Mouse (Mus musculus) ES-Bruce4 (cell line): ENCODE measurements around the gene Ccdc63. TPM values are rescaled to one million over a fixed set of nuclear protein-coding genes. Genes with fewer than 3 reads are reported as not detected.

ENCODE experiments used
- H3K27ac ChIP-seq: 2 replicates; pipeline ENCODE4 v1.5.1; 2012; ENCODE audit warnings: low read length, inconsistent platforms; ENCODE audit not compliant: insufficient read depth
- H3K27me3 ChIP-seq: 2 replicates; pipeline ENCODE4 v1.6.1; 2012; ENCODE audit warnings: mild to moderate bottlenecking, low read length, inconsistent platforms; ENCODE audit not compliant: control insufficient read depth, poor library complexity, insufficient read depth, severe bottlenecking
- H3K36me3 ChIP-seq: 2 replicates; pipeline ENCODE4 v1.6.1; 2012; ENCODE audit warnings: inconsistent platforms, mild to moderate bottlenecking, low read length, moderate library complexity; ENCODE audit not compliant: control insufficient read depth, poor library complexity, insufficient read depth, severe bottlenecking
- H3K4me1 ChIP-seq: one replicate; pipeline ENCODE4 v1.8.1; 2011; ENCODE audit warnings: low read length; ENCODE audit not compliant: control insufficient read depth, insufficient read depth
- H3K4me3 ChIP-seq: 2 replicates; pipeline ENCODE4 v1.5.1; 2011; ENCODE audit warnings: low read depth, mild to moderate bottlenecking, low read length
- H3K9ac ChIP-seq: 2 replicates; pipeline ENCODE4 v1.6.1; 2012; ENCODE audit warnings: low read depth, mild to moderate bottlenecking, inconsistent platforms; ENCODE audit not compliant: poor library complexity, severe bottlenecking
- H3K9me3 ChIP-seq: replicated peaks from 2 replicates; pipeline ENCODE4 v1.6.1; 2012; ENCODE audit warnings: mild to moderate bottlenecking, low read length, inconsistent platforms; ENCODE audit not compliant: control insufficient read depth, poor library complexity, insufficient read depth, severe bottlenecking
- CTCF ChIP-seq: IDR thresholded peaks from one replicate; pipeline ENCODE4 v1.8.1; 2011; ENCODE audit warnings: low read depth, low read length
- EP300 ChIP-seq: IDR thresholded peaks from 2 replicates; pipeline ENCODE4 v1.6.1; 2011; ENCODE audit warnings: low read depth, low read length; ENCODE audit not compliant: insufficient read depth
- POLR2A ChIP-seq: IDR thresholded peaks from one replicate; pipeline ENCODE4 v1.8.1; 2011; ENCODE audit warnings: low read length; ENCODE audit not compliant: insufficient read depth
- polyA plus RNA-seq: library from polyadenylated mRNA; stranded (reverse); fragments of >200 nt; gene quantifications from 2 replicates; pipeline ENCODE4 v1.2.4, GENCODE M21; 2011; ENCODE audit warnings: low read depth; ENCODE audit not compliant: missing spikeins, insufficient read depth, insufficient read length

The Ccdc63 gene
- polyA plus RNA-seq, 1 experiment, result 3.0 TPM

DNA sequence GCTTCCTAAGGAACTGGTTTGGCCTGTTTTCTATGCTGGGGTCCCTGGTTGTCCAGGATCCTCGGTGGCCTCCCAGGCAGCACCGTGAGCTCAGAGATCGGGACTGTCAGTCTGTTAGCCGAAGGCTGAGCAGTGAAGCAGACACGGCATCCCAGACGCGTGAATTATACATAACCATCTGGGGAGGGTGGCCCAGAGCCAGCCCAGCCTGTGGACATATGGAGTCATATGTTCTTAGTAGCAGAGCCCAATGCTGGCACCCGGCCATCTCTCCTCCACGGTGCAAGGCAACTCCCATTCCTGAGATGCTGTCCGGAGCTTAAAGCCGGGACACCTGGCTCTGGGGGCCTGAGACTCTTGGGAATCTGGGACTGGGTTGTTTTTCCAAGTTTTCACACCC is 59.7 kb downstream of the Ccdc63 start:
- Histone ChIP-seq H3K4me1 (peaks cover 1% of the 10 kb centered on the region), H3K4me3 (no peak overlapping the region), H3K27ac (no peak overlapping the region), H3K9ac (no peak overlapping the region), H3K27me3 (no peaks in the 10 kb centered on the region), H3K36me3 (no peaks in the 10 kb centered on the region), H3K9me3 (no peaks in the 10 kb centered on the region)
- TF ChIP-seq POLR2A (no peak), EP300 (no peak), CTCF (no peak)

DNA sequence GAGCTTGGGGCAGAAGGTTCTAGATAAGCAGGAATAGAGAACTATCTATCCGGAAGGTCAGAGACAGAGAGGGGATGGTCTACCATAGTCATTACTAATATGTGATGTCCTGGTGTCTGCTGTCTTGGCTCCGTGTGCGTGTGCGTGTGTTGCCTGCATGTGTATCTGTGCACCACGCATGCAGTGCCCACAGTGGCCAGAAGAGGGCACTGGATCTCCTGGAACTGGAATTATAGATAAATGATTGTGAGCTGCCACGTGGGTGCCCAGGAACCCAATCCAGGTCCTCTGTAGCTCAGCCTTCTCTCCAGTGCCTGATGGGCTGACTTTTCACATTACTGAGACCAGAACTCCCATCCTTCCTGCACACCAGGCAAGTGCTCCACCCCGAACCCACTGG is 60.8 kb downstream of the Ccdc63 start:
- no peaks in the 10 kb centered on the region for H3K36me3 ChIP-seq
- H3K9ac ChIP-seq, result no peak overlapping the region
- no peak overlapping the region for H3K4me3 ChIP-seq
- H3K27me3 ChIP-seq, result no peaks in the 10 kb centered on the region
- TF ChIP-seq POLR2A (no peak), CTCF (peak; percentile 78), EP300 (no peak)
- H3K9me3 ChIP-seq, result no peaks in the 10 kb centered on the region
- H3K27ac ChIP-seq, result no peak overlapping the region
- H3K4me1 ChIP-seq, result peaks cover 1% of the 10 kb centered on the region

DNA sequence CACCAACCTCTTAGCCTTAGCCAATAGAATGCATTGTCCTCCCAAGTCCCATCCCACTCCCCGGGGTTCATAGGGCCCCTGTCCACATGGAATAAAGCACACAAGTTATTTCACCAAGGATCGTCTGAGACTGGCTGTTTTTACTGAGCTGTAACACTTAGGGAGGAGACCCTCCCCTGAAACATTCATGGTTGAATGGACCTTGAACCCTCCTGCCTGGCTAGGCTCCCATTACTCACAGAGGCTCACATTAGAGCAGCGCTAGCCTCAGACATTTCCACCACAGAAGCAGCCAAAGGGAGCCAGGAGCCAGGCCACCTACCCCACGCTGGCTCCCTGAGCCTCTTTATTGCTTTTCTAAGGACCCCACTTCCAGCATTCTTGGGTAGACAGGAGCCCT is 63.4 kb downstream of the Ccdc63 start:
- Histone ChIP-seq H3K27ac (no peak overlapping the region), H3K9ac (no peak overlapping the region), H3K27me3 (no peaks in the 10 kb centered on the region), H3K4me1 (no peaks in the 10 kb centered on the region), H3K36me3 (no peaks in the 10 kb centered on the region), H3K4me3 (no peak overlapping the region), H3K9me3 (no peaks in the 10 kb centered on the region)
- no peak for TF ChIP-seq EP300
- no peak for TF ChIP-seq CTCF
- no peak for TF ChIP-seq POLR2A

DNA sequence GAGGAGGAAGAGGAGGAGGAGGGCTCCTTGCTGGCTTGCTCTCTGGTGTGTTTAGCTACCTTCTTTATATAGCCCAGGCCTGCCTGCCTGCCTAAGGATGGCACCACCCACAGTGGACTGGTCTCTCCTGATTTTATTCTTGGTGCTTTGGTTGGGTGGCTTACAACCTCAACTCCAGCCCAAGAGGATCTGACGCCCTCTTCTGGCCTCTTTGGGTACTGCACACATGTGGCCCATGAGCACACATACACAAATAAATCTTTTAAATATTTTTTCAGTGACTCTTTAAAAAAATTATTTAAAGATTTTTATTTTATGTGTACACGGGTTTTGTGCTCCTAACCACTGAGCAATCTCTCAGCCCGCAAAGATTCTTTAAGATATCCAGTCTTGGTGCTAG is 64.9 kb downstream of the Ccdc63 start:
- H3K9me3 ChIP-seq, result no peaks in the 10 kb centered on the region
- no peak overlapping the region for H3K27ac ChIP-seq
- no peaks in the 10 kb centered on the region for H3K4me1 ChIP-seq
- no peaks in the 10 kb centered on the region for H3K27me3 ChIP-seq
- TF ChIP-seq CTCF (peak; percentile 65), EP300 (no peak)
- H3K9ac ChIP-seq, result no peak overlapping the region
- no peak overlapping the region for H3K4me3 ChIP-seq
- H3K36me3 ChIP-seq, result no peaks in the 10 kb centered on the region

DNA sequence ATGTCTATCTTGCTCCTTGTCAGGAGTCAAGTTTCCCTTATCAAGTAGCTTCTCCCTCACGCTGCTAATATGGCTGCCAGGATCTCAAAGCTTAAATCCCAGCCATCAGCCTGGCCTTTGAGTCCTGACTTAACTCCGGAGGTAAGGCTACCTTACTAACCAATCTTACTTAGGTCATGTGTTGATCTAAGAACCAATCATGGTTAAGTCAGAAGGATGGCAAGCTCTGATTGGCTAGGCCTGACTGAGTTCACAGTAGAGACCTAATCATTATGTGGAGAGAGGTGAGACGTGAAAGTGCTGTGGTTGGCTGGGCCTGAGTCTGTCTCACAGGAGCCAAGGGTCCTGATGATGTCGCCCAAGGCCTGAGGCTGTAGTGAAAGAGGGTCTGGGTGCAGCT is 68.6 kb downstream of the Ccdc63 start:
- no peaks in the 10 kb centered on the region for H3K36me3 ChIP-seq
- H3K4me1 ChIP-seq, result no peaks in the 10 kb centered on the region
- H3K9ac ChIP-seq, result no peak overlapping the region
- no peak overlapping the region for H3K4me3 ChIP-seq
- TF ChIP-seq CTCF (no peak), POLR2A (peak; percentile 36)
- no peak overlapping the region for H3K27ac ChIP-seq
- no peaks in the 10 kb centered on the region for H3K9me3 ChIP-seq
- no peaks in the 10 kb centered on the region for H3K27me3 ChIP-seq

DNA sequence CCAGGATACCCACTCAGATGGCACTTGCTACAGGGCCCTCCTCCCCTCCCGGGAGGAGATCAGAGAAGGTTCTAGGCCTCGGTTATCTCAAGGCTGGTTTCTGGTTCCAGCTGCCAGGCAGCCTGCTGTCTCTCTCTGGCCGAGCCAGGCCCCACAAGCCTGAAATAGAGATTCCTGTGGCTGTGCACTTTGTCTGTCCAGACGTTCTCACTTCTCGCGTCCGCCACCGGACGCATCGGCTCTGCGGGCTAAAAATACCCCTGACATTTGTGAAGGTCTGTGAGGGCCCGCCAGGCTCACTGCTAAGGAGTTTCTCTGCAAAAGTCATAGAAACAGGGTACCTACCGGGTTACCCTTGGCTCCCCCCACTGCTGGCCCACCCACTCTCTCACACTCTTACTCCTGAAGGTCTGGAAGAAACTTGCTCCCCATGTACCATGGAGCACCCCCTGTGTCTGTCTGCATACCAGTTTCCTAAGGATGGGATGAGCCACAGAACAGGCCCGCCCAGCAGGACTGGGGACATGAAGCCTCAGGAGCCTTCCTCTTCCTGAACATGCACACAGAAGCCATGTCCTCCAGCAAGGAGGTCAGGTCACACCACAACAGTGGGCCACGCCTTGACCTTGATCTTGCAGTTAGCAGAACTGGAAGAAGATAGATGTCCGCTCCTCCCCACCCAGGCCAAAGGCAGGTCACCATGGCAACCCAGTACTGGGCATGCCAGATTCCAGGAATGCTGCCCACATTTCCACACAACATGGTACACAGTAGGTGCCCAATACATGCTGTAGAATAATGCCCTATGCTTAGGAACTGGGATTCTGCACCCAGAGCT is 69.4 kb downstream of the Ccdc63 start:
- no peaks in the 10 kb centered on the region for H3K27me3 ChIP-seq
- no peak overlapping the region for H3K9ac ChIP-seq
- H3K9me3 ChIP-seq, result no peaks in the 10 kb centered on the region
- no peak overlapping the region for H3K4me3 ChIP-seq
- H3K4me1 ChIP-seq, result no peaks in the 10 kb centered on the region
- no peak for TF ChIP-seq EP300
- no peak for TF ChIP-seq POLR2A
- no peak for TF ChIP-seq CTCF
- no peaks in the 10 kb centered on the region for H3K36me3 ChIP-seq
- H3K27ac ChIP-seq, result no peak overlapping the region
